Mouse (Mus musculus) embryo, embryonic 11 days (tissue): ENCODE measurements around the gene Pycr2.
"Not testable (repeated sequence)": the region's sequence is repeated elsewhere in the genome, so short reads cannot be mapped to it uniquely, and the experiment has no call there.

Source experiments
- DNase-seq: peaks from one replicate; pipeline ENCODE4 v3.0.0-alpha.2; 2015

Pycr2 gene

DNA sequence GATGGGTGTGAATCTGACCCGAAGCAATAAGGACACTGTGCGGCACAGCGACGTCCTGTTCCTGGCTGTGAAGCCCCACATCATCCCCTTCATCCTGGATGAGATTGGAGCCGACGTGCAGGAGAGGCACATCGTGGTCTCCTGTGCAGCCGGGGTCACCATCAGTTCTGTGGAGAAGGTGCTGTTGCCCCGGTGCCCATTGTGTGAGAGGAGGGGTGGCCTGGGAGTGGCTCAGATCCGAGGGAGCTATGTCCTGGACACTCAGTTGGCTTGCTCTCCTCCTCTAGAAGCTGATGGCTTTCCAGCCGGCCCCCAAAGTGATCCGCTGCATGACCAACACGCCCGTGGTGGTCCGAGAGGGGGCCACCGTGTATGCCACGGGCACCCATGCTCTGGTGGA lies 1.8 kb downstream of the Pycr2 start:
- DNase-seq = no peak

DNA sequence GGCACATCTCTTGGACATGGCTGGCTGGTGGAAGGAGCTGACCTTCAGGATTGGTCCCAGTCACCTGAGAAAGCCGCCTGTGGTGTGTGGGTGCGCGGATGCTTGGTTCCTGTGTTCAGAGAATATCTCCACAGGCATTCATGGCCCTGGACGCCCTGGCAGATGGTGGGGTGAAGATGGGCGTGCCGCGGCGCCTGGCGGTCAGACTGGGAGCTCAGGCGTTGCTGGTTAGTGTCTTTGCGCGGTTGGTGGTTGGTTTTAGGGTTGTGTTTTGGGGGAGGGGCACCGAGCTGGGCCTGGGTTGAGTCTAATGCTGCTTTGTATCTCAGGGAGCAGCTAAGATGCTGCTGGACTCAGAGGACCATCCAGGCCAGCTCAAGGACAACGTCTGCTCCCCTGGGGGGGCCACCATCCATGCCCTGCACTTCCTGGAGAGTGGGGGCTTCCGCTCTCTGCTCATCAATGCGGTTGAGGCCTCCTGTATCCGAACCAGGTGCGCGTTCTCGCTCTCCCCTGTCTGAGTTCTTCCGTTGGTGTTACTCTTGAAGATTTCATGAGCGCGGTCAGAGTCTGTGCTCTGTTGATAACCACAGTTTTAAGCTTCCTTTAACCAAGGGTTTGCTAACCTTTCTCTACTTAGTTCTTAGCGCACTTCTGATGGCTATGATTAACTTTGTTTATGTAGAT lies 2.5 kb downstream of the Pycr2 start:
- no peak for DNase-seq

- DNase-seq = no peak
These were observed 7.0 kb downstream of the Pycr2 start for GRCm38 (mm10) chr1:180911138-180911537.

DNA sequence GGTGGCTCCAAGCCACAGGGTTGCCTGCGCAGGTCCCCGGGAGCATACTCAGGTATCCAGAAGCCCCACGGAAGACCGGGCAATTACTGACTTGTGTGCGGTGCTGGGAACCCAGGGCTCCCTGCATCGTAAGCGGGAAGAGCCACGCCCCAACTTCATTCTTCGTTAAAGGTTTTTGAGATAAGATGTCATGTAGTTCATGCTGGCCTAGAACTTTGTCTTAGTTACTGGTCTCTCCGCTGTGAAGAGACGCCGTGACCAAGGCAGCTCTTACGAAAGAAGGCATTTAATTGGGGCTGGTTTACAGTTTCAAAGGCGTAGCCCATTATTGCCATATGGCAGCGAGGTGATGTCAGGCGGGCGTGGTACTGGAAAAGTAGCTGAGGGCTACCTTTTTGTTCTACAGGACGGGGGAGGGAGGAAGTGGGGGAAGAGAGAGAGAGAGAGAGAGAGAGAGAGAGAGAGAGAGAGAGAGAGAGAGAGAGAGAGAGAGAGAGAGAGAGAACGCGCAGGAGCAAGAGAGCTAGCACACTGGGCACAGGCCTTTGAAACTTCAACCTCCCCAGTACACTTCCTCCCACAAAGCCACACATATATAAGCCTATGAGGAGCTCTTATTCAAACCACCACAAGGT lies 7.7 kb downstream of the Pycr2 start:
- peak; percentile 42 for DNase-seq

GRCm38 (mm10) chr1:180912792-180913191 lies 8.7 kb downstream of the Pycr2 start:
- DNase-seq = no peak

DNA sequence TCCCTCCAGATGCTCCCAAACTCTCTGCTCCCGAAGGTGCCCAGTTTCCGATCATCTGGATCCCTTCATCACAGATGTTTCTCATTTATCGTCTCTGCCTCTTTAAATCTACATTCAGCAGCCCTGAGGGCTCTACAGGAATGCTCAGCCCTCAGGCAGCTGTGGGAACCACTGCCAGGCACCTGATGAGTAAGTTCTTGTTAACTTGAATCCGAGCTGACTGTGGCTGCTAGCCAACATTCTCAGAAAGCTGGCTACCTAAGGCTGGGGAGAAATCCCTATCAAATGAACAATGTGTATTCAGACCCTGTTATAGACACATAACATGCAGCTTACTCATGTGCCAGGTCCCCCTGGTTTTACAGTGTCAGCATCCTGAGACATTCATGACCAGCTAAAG lies 9.7 kb downstream of the Pycr2 start:
- peak; percentile 50 for DNase-seq

GRCm38 (mm10) chr1:180916425-180916824 lies 12.3 kb downstream of the Pycr2 start:
- no peak for DNase-seq

DNA sequence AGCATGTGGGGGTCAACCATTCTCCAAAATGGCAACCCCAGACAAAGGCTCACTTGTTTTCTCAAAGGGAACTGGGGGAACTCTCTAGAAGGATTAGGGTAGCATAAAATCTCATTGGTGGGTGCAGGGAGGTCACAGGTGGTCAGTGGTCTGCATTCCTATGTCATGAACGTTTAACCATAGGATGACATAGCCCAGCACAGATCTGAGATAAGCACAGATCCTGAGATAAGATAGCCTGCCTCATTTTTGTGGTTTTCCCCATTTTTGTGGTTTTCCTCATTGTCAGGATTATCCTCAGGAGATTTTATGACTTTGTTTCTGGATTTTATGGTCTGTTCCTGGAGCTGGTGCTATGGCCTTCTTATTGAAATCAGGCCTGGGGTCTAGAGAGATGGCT lies 13.0 kb downstream of the Pycr2 start:
- DNase-seq = no peak

DNA sequence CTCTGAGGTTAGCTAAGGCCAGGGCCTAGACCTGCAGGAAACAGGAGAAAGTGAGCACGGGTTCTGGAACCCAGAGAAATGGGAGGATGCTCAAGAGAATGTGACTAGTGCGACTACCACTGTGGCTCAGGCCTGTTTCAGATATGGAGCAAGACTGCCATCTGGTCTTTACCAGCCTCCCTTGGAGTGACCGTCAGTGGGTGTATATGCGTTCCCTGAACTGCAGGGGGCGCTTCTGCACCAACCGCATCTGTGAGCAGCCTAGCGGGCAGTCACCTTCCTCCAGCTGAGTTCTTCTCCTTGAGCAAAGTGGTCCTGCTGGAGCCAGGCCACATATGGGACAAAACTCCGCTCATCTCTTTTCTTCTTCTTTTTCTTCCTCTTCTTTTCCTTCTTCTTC lies 15.6 kb downstream of the Pycr2 start:
- peak; percentile 33 for DNase-seq

- no peak for DNase-seq
These were observed 18.4 kb downstream of the Pycr2 start for GRCm38 (mm10) chr1:180922273-180923048.

- DNase-seq = no peak
These were observed 20.6 kb downstream of the Pycr2 start for GRCm38 (mm10) chr1:180924737-180925136.

DNA sequence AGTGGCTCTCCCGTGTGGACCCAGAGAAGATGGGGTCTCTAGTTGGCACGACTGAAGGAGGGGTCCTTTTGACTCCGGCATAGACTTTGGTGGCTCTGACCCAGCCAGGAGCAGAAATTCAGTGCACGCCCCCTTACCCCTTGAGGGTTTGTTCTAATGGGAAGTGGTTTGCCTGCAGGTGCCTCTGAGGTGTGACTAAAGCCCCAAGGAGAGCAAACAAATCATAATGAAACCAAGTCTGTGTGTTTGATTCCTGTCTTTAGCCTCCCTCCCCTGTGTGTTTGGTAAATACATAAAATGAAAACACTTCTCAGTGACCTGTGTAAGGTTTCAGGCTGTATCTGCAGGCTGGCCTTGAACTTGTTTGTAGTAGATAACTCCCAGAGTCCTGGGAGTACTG lies 22.2 kb downstream of the Pycr2 start:
- DNase-seq = no peak

DNA sequence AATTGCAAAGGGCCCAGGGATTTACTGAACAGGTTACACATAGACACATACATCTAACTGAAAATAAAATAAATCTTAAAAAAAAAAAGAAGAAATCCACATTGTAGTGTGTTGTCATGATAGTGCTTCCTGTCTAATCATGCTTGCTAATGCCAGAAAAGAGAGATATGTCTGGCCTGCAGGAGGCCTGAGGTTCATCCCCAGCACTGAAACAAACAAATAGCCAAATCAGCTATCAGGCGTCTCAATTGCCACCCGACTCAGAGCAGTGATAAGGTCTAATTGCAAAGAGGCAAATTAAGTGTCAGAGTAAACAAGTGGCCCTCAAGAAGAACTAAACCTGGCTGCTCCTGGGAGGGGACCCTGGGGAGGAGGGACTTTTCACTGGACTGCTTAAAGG lies 25.5 kb downstream of the Pycr2 start:
- no peak for DNase-seq

DNA sequence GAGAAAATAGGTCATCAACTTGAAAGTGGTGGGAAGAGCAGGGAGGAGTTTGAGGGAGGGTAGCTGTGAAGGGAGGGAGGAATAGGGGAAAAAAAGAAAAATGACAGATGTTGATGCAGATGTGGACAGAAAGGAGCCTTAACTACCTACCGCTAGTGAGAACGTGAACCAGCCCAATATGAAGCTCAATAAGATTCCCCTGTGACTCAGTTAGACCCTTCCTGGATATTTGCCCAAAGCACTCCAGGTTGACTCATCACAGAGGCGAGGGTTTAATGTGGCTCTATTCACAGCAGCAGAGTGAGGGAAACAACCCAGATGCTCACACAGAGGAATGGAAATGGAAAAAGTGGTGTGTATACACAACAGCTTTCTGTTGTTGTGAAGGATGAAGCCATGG lies 27.0 kb downstream of the Pycr2 start:
- no peak for DNase-seq

GRCm38 (mm10) chr1:180933659-180934058 lies 29.6 kb downstream of the Pycr2 start:
- no peak for DNase-seq

DNA sequence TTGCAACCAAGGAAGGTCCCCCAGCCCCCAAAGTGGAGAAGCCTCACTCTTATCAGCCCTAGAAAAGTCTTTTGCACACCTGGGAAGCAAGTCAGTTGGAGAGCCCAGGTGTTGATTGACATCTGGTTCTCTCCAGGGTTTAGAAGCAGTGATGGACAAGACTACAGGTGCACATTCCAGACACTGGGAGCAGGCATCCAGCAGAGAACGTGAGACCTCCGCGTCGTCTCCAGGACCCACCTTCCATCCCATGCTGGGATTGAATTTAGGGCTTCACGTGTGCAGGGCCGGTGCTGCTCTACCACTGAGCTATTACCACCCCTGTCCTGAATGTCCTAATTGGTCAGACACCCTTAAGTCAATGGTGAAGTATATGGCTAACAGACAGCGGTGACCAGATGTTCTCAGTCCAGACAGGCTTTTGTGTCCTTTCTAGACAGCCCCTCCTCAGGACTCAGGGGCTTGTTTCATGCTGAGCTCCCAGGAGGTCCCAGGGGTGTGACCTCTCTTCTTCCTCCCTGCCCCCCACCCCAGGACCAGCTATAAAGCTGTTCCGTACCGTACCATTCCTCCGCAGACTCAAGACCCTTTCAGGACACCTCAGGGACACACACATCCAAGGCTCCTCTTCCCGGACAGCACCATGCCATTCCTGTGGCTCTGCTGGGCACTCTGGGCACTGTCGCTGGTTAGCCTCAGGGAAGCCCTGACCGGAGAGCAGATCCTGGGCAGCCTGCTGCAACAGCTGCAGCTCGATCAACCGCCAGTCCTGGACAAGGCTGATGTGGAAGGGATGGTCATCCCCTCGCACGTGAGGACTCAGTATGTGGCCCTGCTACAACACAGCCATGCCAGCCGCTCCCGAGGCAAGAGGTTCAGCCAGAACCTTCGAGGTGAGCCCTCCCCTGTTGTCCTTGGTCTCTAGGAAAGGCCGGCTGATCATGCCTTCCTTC lies 30.6 kb downstream of the Pycr2 start, which contains the start of gene Lefty1:
Lefty1 (plus strand) TSS at position 556 of the 953 bp plus-strand sequence.
- no peak for DNase-seq

GRCm38 (mm10) chr1:180936610-180937398 lies 32.7 kb downstream of the Pycr2 start:
- peak; percentile 52 for DNase-seq

DNA sequence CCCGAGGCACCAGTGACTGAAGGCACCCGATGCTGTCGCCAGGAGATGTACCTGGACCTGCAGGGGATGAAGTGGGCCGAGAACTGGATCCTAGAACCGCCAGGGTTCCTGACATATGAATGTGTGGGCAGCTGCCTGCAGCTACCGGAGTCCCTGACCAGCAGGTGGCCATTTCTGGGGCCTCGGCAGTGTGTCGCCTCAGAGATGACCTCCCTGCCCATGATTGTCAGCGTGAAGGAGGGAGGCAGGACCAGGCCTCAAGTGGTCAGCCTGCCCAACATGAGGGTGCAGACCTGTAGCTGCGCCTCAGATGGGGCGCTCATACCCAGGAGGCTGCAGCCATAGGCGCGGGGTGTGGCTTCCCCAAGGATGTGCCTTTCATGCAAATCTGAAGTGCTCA lies 33.5 kb downstream of the Pycr2 start:
- not testable (repeated sequence) for DNase-seq

GRCm38 (mm10) chr1:180938781-180939180 lies 34.7 kb downstream of the Pycr2 start:
- not testable (repeated sequence) for DNase-seq

- DNase-seq = no peak
These were observed 36.8 kb downstream of the Pycr2 start for GRCm38 (mm10) chr1:180940776-180941460.

DNA sequence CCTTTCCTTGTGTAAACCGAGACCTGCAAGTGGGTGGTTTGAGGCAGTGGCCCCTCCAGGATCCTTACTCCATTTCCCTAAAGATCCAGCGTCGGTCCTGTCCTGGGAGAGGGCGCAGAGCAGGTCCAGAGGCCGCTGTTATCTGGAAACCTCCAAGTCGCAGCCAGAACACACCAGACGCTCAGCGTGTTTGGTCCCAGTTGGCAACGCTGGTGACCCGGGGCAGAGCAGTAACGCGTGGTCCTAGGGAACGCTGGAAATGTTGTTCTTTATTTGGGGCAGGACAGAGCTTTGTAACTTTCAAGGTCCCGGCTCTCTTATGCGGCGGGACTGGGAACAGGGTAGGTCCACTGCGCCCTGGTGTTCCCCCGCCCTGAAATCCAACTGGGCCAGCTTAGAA lies 37.6 kb downstream of the Pycr2 start:
- DNase-seq = peak; percentile 42
